Mouse (Mus musculus): Measurements from ENCODE around the gene Znrf4. TPM values are rescaled to one million over a fixed set of nuclear protein-coding genes. Genes with fewer than 3 reads are reported as not detected.

The Znrf4 gene
- not detected for polyA plus RNA-seq (2012; fragmentation: generic; extraction: Trizol)
- long read RNA-seq, experiment 1: 0 reads
- long read RNA-seq, experiment 2: 0 reads

- Histone ChIP-seq H3K79me3 (ENCODE audit: low read depth) (no peaks in the 10 kb centered on the region), H3K4me3 (ENCODE audit: insufficient read depth, poor library complexity, severe bottlenecking) (no peak within 1 kb of the TSS), H3K36me3 (ENCODE audit: control insufficient read depth, insufficient read depth) (no peaks in the 10 kb centered on the region), H3ac (ENCODE audit: control insufficient read depth, insufficient read length, low read depth) (no peak within 1 kb of the TSS), H3K27me3 (ENCODE audit: control insufficient read depth, insufficient read depth, insufficient read length) (peaks cover 7% of the 10 kb centered on the region), H3K79me2 (ENCODE audit: control insufficient read depth, insufficient read depth) (no peaks in the 10 kb centered on the region)
- TF ChIP-seq CTCF (IDR thresholded peaks at IDR 0.05; ENCODE audit: control insufficient read depth, insufficient read depth, insufficient read length) (no peak), FOSL1 (IDR thresholded peaks at IDR 0.05; ENCODE audit: insufficient read depth, low read length, poor library complexity, severe bottlenecking) (no peak), MAX (IDR thresholded peaks at IDR 0.05) (no peak), MYOD1 (IDR thresholded peaks at IDR 0.05; ENCODE audit: control insufficient read depth, insufficient read length, low read depth) (no peak), USF1 (IDR thresholded peaks at IDR 0.05; ENCODE audit: low read depth) (no peak), CEBPB (IDR thresholded peaks at IDR 0.05; ENCODE audit: low read depth) (no peak), MYOG (IDR thresholded peaks at IDR 0.05; ENCODE audit: control insufficient read depth, extremely low read depth, insufficient read length) (no peak)
These were observed at the start of gene Znrf4 for GRCm38 (mm10) chr17:56512310-56512709. TSS of gene Znrf4 (minus strand) at chr17:56512431.

GRCm38 (mm10) chr17:56561866-56562265 lies 49.6 kb upstream of the Znrf4 start:
- no peak overlapping the region for H3ac ChIP-seq (ENCODE audit: control insufficient read depth, insufficient read length, low read depth)
- no peak overlapping the region for H3K4me3 ChIP-seq (ENCODE audit: insufficient read depth, poor library complexity, severe bottlenecking)
- H3K79me2 ChIP-seq (ENCODE audit: control insufficient read depth, insufficient read depth): no peaks in the 10 kb centered on the region
- no peak for TF ChIP-seq CTCF (IDR thresholded peaks at IDR 0.05; ENCODE audit: control insufficient read depth, insufficient read depth, insufficient read length)
- no peak for TF ChIP-seq MYOD1 (IDR thresholded peaks at IDR 0.05; ENCODE audit: control insufficient read depth, insufficient read length, low read depth)
- no peak for TF ChIP-seq FOSL1 (IDR thresholded peaks at IDR 0.05; ENCODE audit: insufficient read depth, low read length, poor library complexity, severe bottlenecking)
- TF ChIP-seq MAX (IDR thresholded peaks at IDR 0.05): no peak
- no peak for TF ChIP-seq MYOG (IDR thresholded peaks at IDR 0.05; ENCODE audit: control insufficient read depth, extremely low read depth, insufficient read length)
- no peak for TF ChIP-seq USF1 (IDR thresholded peaks at IDR 0.05; ENCODE audit: low read depth)
- no peak for TF ChIP-seq CEBPB (IDR thresholded peaks at IDR 0.05; ENCODE audit: low read depth)
- H3K36me3 ChIP-seq (ENCODE audit: control insufficient read depth, insufficient read depth): peaks cover 65% of the 10 kb centered on the region
- H3K79me3 ChIP-seq (ENCODE audit: low read depth): no peaks in the 10 kb centered on the region
- H3K27me3 ChIP-seq (ENCODE audit: control insufficient read depth, insufficient read depth, insufficient read length): no peaks in the 10 kb centered on the region

- Histone ChIP-seq H3K79me3 (ENCODE audit: low read depth) (no peaks in the 10 kb centered on the region), H3ac (ENCODE audit: control insufficient read depth, insufficient read length, low read depth) (no peak overlapping the region), H3K27me3 (ENCODE audit: control insufficient read depth, insufficient read depth, insufficient read length) (no peaks in the 10 kb centered on the region), H3K36me3 (ENCODE audit: control insufficient read depth, insufficient read depth) (peaks cover 48% of the 10 kb centered on the region), H3K79me2 (ENCODE audit: control insufficient read depth, insufficient read depth) (no peaks in the 10 kb centered on the region), H3K4me3 (ENCODE audit: insufficient read depth, poor library complexity, severe bottlenecking) (no peak overlapping the region)
- no peak for TF ChIP-seq MYOD1 (IDR thresholded peaks at IDR 0.05; ENCODE audit: control insufficient read depth, insufficient read length, low read depth)
- TF ChIP-seq MYOG (IDR thresholded peaks at IDR 0.05; ENCODE audit: control insufficient read depth, extremely low read depth, insufficient read length): no peak
- no peak for TF ChIP-seq FOSL1 (IDR thresholded peaks at IDR 0.05; ENCODE audit: insufficient read depth, low read length, poor library complexity, severe bottlenecking)
- TF ChIP-seq USF1 (IDR thresholded peaks at IDR 0.05; ENCODE audit: low read depth): no peak
- no peak for TF ChIP-seq MAX (IDR thresholded peaks at IDR 0.05)
These were observed 47.9 kb upstream of the Znrf4 start for GRCm38 (mm10) chr17:56560131-56560530.

DNA sequence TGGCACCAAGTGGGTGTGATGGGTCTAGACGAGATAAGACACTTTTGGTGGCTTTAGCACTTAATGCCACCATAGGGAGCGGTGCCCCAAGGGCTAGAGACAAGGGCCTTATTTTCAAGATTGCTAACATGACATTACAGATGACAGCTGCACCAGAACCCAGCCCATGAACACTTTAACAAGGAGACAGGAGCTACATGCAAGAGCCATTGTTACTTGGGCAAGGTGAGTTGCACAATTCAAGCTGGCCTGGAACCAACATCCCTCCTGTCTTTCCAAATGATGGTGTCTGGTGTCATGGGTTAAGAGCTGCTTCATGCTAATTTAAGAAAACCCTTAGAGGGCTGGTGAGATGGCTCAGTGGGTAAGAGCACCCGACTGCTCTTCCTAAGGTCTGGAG lies 47.2 kb upstream of the Znrf4 start:
- Histone ChIP-seq H3K4me3 (ENCODE audit: insufficient read depth, poor library complexity, severe bottlenecking) (no peak overlapping the region), H3K27me3 (ENCODE audit: control insufficient read depth, insufficient read depth, insufficient read length) (no peaks in the 10 kb centered on the region), H3K79me2 (ENCODE audit: control insufficient read depth, insufficient read depth) (no peaks in the 10 kb centered on the region), H3K79me3 (ENCODE audit: low read depth) (no peaks in the 10 kb centered on the region), H3ac (ENCODE audit: control insufficient read depth, insufficient read length, low read depth) (no peak overlapping the region), H3K36me3 (ENCODE audit: control insufficient read depth, insufficient read depth) (peaks cover 44% of the 10 kb centered on the region)
- peak; percentile 56 for TF ChIP-seq CEBPB (IDR thresholded peaks at IDR 0.05; ENCODE audit: low read depth)
- TF ChIP-seq MYOG (IDR thresholded peaks at IDR 0.05; ENCODE audit: control insufficient read depth, extremely low read depth, insufficient read length): no peak

- Histone ChIP-seq H3K79me2 (ENCODE audit: control insufficient read depth, insufficient read depth) (no peaks in the 10 kb centered on the region), H3K27me3 (ENCODE audit: control insufficient read depth, insufficient read depth, insufficient read length) (no peaks in the 10 kb centered on the region), H3K4me3 (ENCODE audit: insufficient read depth, poor library complexity, severe bottlenecking) (no peak overlapping the region), H3ac (ENCODE audit: control insufficient read depth, insufficient read length, low read depth) (no peak overlapping the region), H3K79me3 (ENCODE audit: low read depth) (no peaks in the 10 kb centered on the region), H3K36me3 (ENCODE audit: control insufficient read depth, insufficient read depth) (peaks cover 34% of the 10 kb centered on the region)
- TF ChIP-seq MYOD1 (IDR thresholded peaks at IDR 0.05; ENCODE audit: control insufficient read depth, insufficient read length, low read depth) (no peak), CTCF (IDR thresholded peaks at IDR 0.05; ENCODE audit: control insufficient read depth, insufficient read depth, insufficient read length) (peak; percentile 35)
These were observed 46.2 kb upstream of the Znrf4 start for GRCm38 (mm10) chr17:56558448-56558847.

- TF ChIP-seq CTCF (IDR thresholded peaks at IDR 0.05; ENCODE audit: control insufficient read depth, insufficient read depth, insufficient read length) (no peak), USF1 (IDR thresholded peaks at IDR 0.05; ENCODE audit: low read depth) (no peak), MYOD1 (IDR thresholded peaks at IDR 0.05; ENCODE audit: control insufficient read depth, insufficient read length, low read depth) (no peak), MAX (IDR thresholded peaks at IDR 0.05) (no peak), CEBPB (IDR thresholded peaks at IDR 0.05; ENCODE audit: low read depth) (no peak), MYOG (IDR thresholded peaks at IDR 0.05; ENCODE audit: control insufficient read depth, extremely low read depth, insufficient read length) (no peak), FOSL1 (IDR thresholded peaks at IDR 0.05; ENCODE audit: insufficient read depth, low read length, poor library complexity, severe bottlenecking) (no peak)
- no peaks in the 10 kb centered on the region for H3K79me2 ChIP-seq (ENCODE audit: control insufficient read depth, insufficient read depth)
- H3K36me3 ChIP-seq (ENCODE audit: control insufficient read depth, insufficient read depth): peaks cover 8% of the 10 kb centered on the region
- H3K4me3 ChIP-seq (ENCODE audit: insufficient read depth, poor library complexity, severe bottlenecking): no peak within 1 kb of the TSS
- no peaks in the 10 kb centered on the region for H3K27me3 ChIP-seq (ENCODE audit: control insufficient read depth, insufficient read depth, insufficient read length)
- no peak within 1 kb of the TSS for H3ac ChIP-seq (ENCODE audit: control insufficient read depth, insufficient read length, low read depth)
- H3K79me3 ChIP-seq (ENCODE audit: low read depth): no peaks in the 10 kb centered on the region
These were observed 41.9 kb upstream of the Znrf4 start, which contains the start of gene Gm20219 for GRCm38 (mm10) chr17:56554122-56554551. TSS of gene Gm20219 (minus strand) at chr17:56554387.

Data from C2C12 (cell line).